Mouse (Mus musculus) midbrain, embryonic 16.5 days (tissue): ENCODE data around the gene Spg7. TPM values are rescaled to one million over a fixed set of nuclear protein-coding genes. Genes with fewer than 3 reads are reported as not detected.

Experiments used
- ATAC-seq: fragments of 200-750 bp; cut with Nextera tagmentation; 2 replicates; pipeline ENCODE4 v1.8.0; 2017; ENCODE audit warnings: moderate TSS enrichment
- H3K27ac ChIP-seq: fragments of 300-500 bp; sonication (generic); 2 replicates; pipeline ENCODE4 v1.5.1; 2014; ENCODE audit warnings: mild to moderate bottlenecking, low read length, mixed read lengths
- H3K27me3 ChIP-seq: fragments of 300-500 bp; sonication (generic); 2 replicates; pipeline ENCODE4 v1.6.1; 2014; ENCODE audit warnings: low read depth, low read length, mixed read lengths; ENCODE audit not compliant: control insufficient read depth, insufficient read depth
- H3K36me3 ChIP-seq: fragments of 300-500 bp; sonication (generic); 2 replicates; pipeline ENCODE4 v1.6.1; 2014; ENCODE audit warnings: mild to moderate bottlenecking, low read length, moderate library complexity, mixed read lengths; ENCODE audit not compliant: control insufficient read depth, insufficient read depth
- H3K4me1 ChIP-seq: fragments of 300-500 bp; sonication (generic); 2 replicates; pipeline ENCODE4 v1.6.1; 2014; ENCODE audit warnings: mild to moderate bottlenecking, low read length, mixed read lengths; ENCODE audit not compliant: control insufficient read depth, insufficient read depth
- H3K4me2 ChIP-seq: fragments of 300-500 bp; sonication (generic); 2 replicates; pipeline ENCODE4 v1.6.1; 2014; ENCODE audit warnings: mild to moderate bottlenecking, low read length, mixed read lengths
- H3K4me3 ChIP-seq: fragments of 300-500 bp; sonication (generic); 2 replicates; pipeline ENCODE4 v1.5.1; 2014; ENCODE audit warnings: low read depth, mild to moderate bottlenecking, low read length, moderate library complexity, mixed read lengths
- H3K9ac ChIP-seq: fragments of 300-500 bp; sonication (generic); 2 replicates; pipeline ENCODE4 v1.6.1; 2014; ENCODE audit warnings: low read depth, low read length, mixed read lengths
- H3K9me3 ChIP-seq: fragments of 300-500 bp; sonication (generic); replicated peaks from 2 replicates; pipeline ENCODE4 v1.6.1; 2014; ENCODE audit warnings: mild to moderate bottlenecking, low read length, mixed read lengths; ENCODE audit not compliant: control insufficient read depth, poor library complexity, severe bottlenecking
- WGBS: fragments of 180-500 bp; shearing (Covaris S2); extraction: QIAGEN DNeasy Blood & Tissue Kit; methylation state at CpG from one replicate; pipeline ENCODE4 v1.1.7; 2014; 5-methylcytosine and 5-hydroxymethylcytosine counted together
- polyA plus RNA-seq: library from polyadenylated mRNA; unstranded; fragments of >200 nt; fragmentation: Nextera tagmentation; extraction: Ambion mirVana; gene quantifications from 2 replicates; pipeline ENCODE4 v1.2.1, GENCODE M21; 2015

The Spg7 gene
- polyA plus RNA-seq, 1 experiment from 2014 or later, result 48.2 TPM

GRCm38 (mm10) chr8:123108953-123109352 lies 46.2 kb downstream of the Spg7 start:
- H3K4me1 ChIP-seq, result peaks cover 3% of the 10 kb centered on the region
- ATAC-seq, result no peak
- H3K4me2 ChIP-seq, result no peak overlapping the region
- 81% methylated on average over 5 of the region's 5 CpGs for WGBS
- no peaks in the 10 kb centered on the region for H3K9me3 ChIP-seq
- H3K4me3 ChIP-seq, result no peak overlapping the region
- H3K36me3 ChIP-seq, result peaks cover 10% of the 10 kb centered on the region
- H3K27ac ChIP-seq, result no peak overlapping the region
- no peaks in the 10 kb centered on the region for H3K27me3 ChIP-seq
- H3K9ac ChIP-seq, result no peak overlapping the region

GRCm38 (mm10) chr8:123110649-123111048 lies 47.9 kb downstream of the Spg7 start:
- no peak overlapping the region for H3K4me3 ChIP-seq
- H3K36me3 ChIP-seq, result no peaks in the 10 kb centered on the region
- H3K4me2 ChIP-seq, result no peak overlapping the region
- H3K9me3 ChIP-seq, result no peaks in the 10 kb centered on the region
- no peaks in the 10 kb centered on the region for H3K4me1 ChIP-seq
- no peak overlapping the region for H3K27ac ChIP-seq
- WGBS, result 12% methylated on average over 4 of the region's 4 CpGs
- peaks cover 1% of the 10 kb centered on the region for H3K27me3 ChIP-seq
- no peak overlapping the region for H3K9ac ChIP-seq
- ATAC-seq, result no peak

GRCm38 (mm10) chr8:123112892-123113291 lies 50.1 kb downstream of the Spg7 start:
- no peak overlapping the region for H3K4me3 ChIP-seq
- WGBS, result 83% methylated on average over 9 of the region's 9 CpGs
- H3K27me3 ChIP-seq, result peaks cover 14% of the 10 kb centered on the region
- H3K9me3 ChIP-seq, result no peaks in the 10 kb centered on the region
- ATAC-seq, result no peak
- no peak overlapping the region for H3K9ac ChIP-seq
- H3K27ac ChIP-seq, result no peak overlapping the region
- H3K4me1 ChIP-seq, result peaks cover 6% of the 10 kb centered on the region; the same call in 1 of the 2 replicates
- no peaks in the 10 kb centered on the region for H3K36me3 ChIP-seq
- H3K4me2 ChIP-seq, result no peak overlapping the region

GRCm38 (mm10) chr8:123113908-123114469 lies 51.2 kb downstream of the Spg7 start:
- Histone ChIP-seq H3K9me3 (no peaks in the 10 kb centered on the region), H3K27ac (no peak overlapping the region), H3K9ac (no peak overlapping the region), H3K4me2 (no peak overlapping the region), H3K36me3 (no peaks in the 10 kb centered on the region), H3K4me3 (no peak overlapping the region), H3K4me1 (peaks cover 8% of the 10 kb centered on the region; the same call in 1 of the 2 replicates), H3K27me3 (peaks cover 24% of the 10 kb centered on the region)
- ATAC-seq, result no peak
- 71% methylated on average over 2 of the region's 2 CpGs for WGBS

GRCm38 (mm10) chr8:123114644-123115043 lies 51.9 kb downstream of the Spg7 start:
- Histone ChIP-seq H3K27ac (no peak overlapping the region), H3K9ac (no peak overlapping the region), H3K4me3 (no peak overlapping the region), H3K4me1 (peaks cover 8% of the 10 kb centered on the region; the same call in 1 of the 2 replicates), H3K9me3 (no peaks in the 10 kb centered on the region), H3K4me2 (no peak overlapping the region), H3K27me3 (peaks cover 31% of the 10 kb centered on the region), H3K36me3 (no peaks in the 10 kb centered on the region)
- 51% methylated on average over 3 of the region's 3 CpGs for WGBS
- ATAC-seq, result no peak

GRCm38 (mm10) chr8:123117127-123117731 lies 54.5 kb downstream of the Spg7 start, which contains the start of gene Cpne7:
TSS of gene Cpne7 (plus strand) at chr8:123117374.
- peak within 1 kb of the TSS; percentile 55 for H3K4me3 ChIP-seq
- peak within 1 kb of the TSS; percentile 88 for H3K4me2 ChIP-seq
- peaks cover 32% of the 10 kb centered on the region for H3K27me3 ChIP-seq
- no peaks in the 10 kb centered on the region for H3K9me3 ChIP-seq
- H3K27ac ChIP-seq, result no peak within 1 kb of the TSS
- WGBS, result under 1% methylated on average over 49 of the region's 51 CpGs
- H3K4me1 ChIP-seq, result peaks cover 8% of the 10 kb centered on the region; the same call in 1 of the 2 replicates
- peak within 1 kb of the TSS; percentile 70 for H3K9ac ChIP-seq
- ATAC-seq, result 0 out of 2 replicates have a peak, but pooled peaks have one; percentile 36
- no peaks in the 10 kb centered on the region for H3K36me3 ChIP-seq

- peaks cover 32% of the 10 kb centered on the region for H3K27me3 ChIP-seq
- WGBS, result 1% methylated on average over 17 of the region's 17 CpGs
- H3K4me3 ChIP-seq, result peak overlapping the region; percentile 55
- ATAC-seq, result no peak
- peak overlapping the region; percentile 70 for H3K9ac ChIP-seq
- peaks cover 8% of the 10 kb centered on the region; the same call in 1 of the 2 replicates for H3K4me1 ChIP-seq
- peak overlapping the region; percentile 88 for H3K4me2 ChIP-seq
- no peak overlapping the region for H3K27ac ChIP-seq
- no peaks in the 10 kb centered on the region for H3K9me3 ChIP-seq
- H3K36me3 ChIP-seq, result no peaks in the 10 kb centered on the region
These were observed 55.0 kb downstream of the Spg7 start for GRCm38 (mm10) chr8:123117744-123118143.

GRCm38 (mm10) chr8:123122059-123122458 lies 59.3 kb downstream of the Spg7 start:
- Histone ChIP-seq H3K9me3 (no peaks in the 10 kb centered on the region), H3K36me3 (no peaks in the 10 kb centered on the region), H3K4me1 (peaks cover 8% of the 10 kb centered on the region; the same call in 1 of the 2 replicates), H3K4me2 (no peak overlapping the region), H3K4me3 (no peak overlapping the region), H3K9ac (no peak overlapping the region), H3K27ac (no peak overlapping the region), H3K27me3 (peaks cover 26% of the 10 kb centered on the region)
- no peak for ATAC-seq
- WGBS, result 75% methylated on average over 9 of the region's 9 CpGs

- ATAC-seq, result no peak
- Histone ChIP-seq H3K9me3 (no peaks in the 10 kb centered on the region), H3K9ac (no peak overlapping the region), H3K4me1 (peaks cover 4% of the 10 kb centered on the region; the same call in 1 of the 2 replicates), H3K36me3 (no peaks in the 10 kb centered on the region), H3K4me2 (no peak overlapping the region), H3K4me3 (no peak overlapping the region), H3K27ac (no peak overlapping the region), H3K27me3 (peaks cover 28% of the 10 kb centered on the region)
- 76% methylated on average over 5 of the region's 5 CpGs for WGBS
These were observed 59.9 kb downstream of the Spg7 start for GRCm38 (mm10) chr8:123122670-123123069.
